Mouse (Mus musculus): ENCODE data around the gene Mta3.

Mta3 gene

GRCm38 (mm10) chr17:83812200-83812944 is 106.4 kb downstream of the Mta3 start:
- peak; percentile 80 to 84 for DNase-seq

GRCm38 (mm10) chr17:83813050-83813449 is 107.1 kb downstream of the Mta3 start:
- DNase-seq = no peak

- no peak for DNase-seq
Measured at GRCm38 (mm10) chr17:83816996-83817395, 111.0 kb downstream of the Mta3 start.

GRCm38 (mm10) chr17:83819503-83819902 is 113.5 kb downstream of the Mta3 start:
- DNase-seq = no peak

GRCm38 (mm10) chr17:83820701-83821100 is 114.7 kb downstream of the Mta3 start:
- peak in 1 of 2 experiments; percentile 25 for DNase-seq

- no peak for DNase-seq
Measured at GRCm38 (mm10) chr17:83821876-83822275, 115.9 kb downstream of the Mta3 start.

GRCm38 (mm10) chr17:83823835-83824234 is 117.9 kb downstream of the Mta3 start:
- no peak for DNase-seq

GRCm38 (mm10) chr17:83829356-83829755 is 123.4 kb downstream of the Mta3 start:
- no peak for DNase-seq

- no peak for DNase-seq
Measured at GRCm38 (mm10) chr17:83830616-83831292, 124.8 kb downstream of the Mta3 start.

GRCm38 (mm10) chr17:83834120-83834519 is 128.2 kb downstream of the Mta3 start:
- no peak for DNase-seq

- no peak for DNase-seq
Measured at GRCm38 (mm10) chr17:83836048-83836447, 130.1 kb downstream of the Mta3 start.

GRCm38 (mm10) chr17:83837659-83838190 is 131.8 kb downstream of the Mta3 start:
- DNase-seq = no peak

- DNase-seq = no peak
Measured at GRCm38 (mm10) chr17:83839132-83839531, 133.2 kb downstream of the Mta3 start.

GRCm38 (mm10) chr17:83841011-83841410 is 135.0 kb downstream of the Mta3 start:
- no peak for DNase-seq

GRCm38 (mm10) chr17:83843780-83844179 is 137.8 kb downstream of the Mta3 start:
- no peak for DNase-seq

GRCm38 (mm10) chr17:83845538-83845937 is 139.6 kb downstream of the Mta3 start:
- no peak for DNase-seq

- no peak for DNase-seq
Measured at GRCm38 (mm10) chr17:83846301-83847021, 140.5 kb downstream of the Mta3 start.

GRCm38 (mm10) chr17:83847100-83847499 is 141.1 kb downstream of the Mta3 start:
- DNase-seq = no peak

GRCm38 (mm10) chr17:83847815-83848214 is 141.9 kb downstream of the Mta3 start, which contains the start of gene Haao:
Haao (minus strand) TSS chr17:83847963.
- DNase-seq = no peak

GRCm38 (mm10) chr17:83848482-83848881 is 142.5 kb downstream of the Mta3 start:
- no peak for DNase-seq

- no peak for DNase-seq
Measured at GRCm38 (mm10) chr17:83849081-83849675, 143.2 kb downstream of the Mta3 start.

- no peak for DNase-seq
Measured at GRCm38 (mm10) chr17:83849717-83850116, 143.8 kb downstream of the Mta3 start.

- DNase-seq = peak; percentile 92 to 95
Measured at GRCm38 (mm10) chr17:83850458-83850857, 144.5 kb downstream of the Mta3 start.

Data from cerebellum, postnatal 25 days (tissue).